Mouse (Mus musculus): ENCODE measurements around the gene Pus10. TPM values are rescaled to one million over a fixed set of nuclear protein-coding genes. Genes with fewer than 3 reads are reported as not detected.

Pus10 gene
- polyA plus RNA-seq, 1 experiment, result 2.0 TPM

DNA sequence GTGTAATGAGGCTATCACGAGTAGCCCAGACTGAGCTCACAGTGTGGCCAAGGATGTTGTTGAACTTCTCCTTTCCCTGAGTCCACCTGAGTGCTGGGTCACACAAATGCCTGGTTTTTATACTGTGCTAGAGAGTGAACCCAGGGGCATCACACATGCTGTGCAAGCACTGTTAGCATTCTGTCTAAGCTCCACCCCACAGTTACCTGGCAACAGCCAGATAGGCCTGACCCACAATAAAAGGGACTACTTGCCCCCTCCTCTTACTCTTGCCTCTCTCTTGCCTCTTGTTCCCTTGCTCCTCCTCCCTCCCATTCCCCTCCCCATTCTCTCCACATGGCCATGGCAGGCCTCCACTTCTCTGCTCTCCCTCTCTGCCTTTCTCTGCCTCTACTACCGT is 56.9 kb downstream of the Pus10 start:
- Histone ChIP-seq H3K27me3 (replicated peaks) (no peaks in the 10 kb centered on the region), H3K9me3 (no peaks in the 10 kb centered on the region), H3K4me3 (replicated peaks) (no peak overlapping the region), H3K36me3 (replicated peaks; ENCODE audit: low read length) (peaks cover 99% of the 10 kb centered on the region), H3K4me1 (peaks cover 7% of the 10 kb centered on the region; the same call in 1 of the 2 replicates)
- TF ChIP-seq GATA1 (IDR thresholded peaks at IDR 0.05; ENCODE audit: borderline replicate concordance, low read length), result no peak
- TF ChIP-seq FLI1 (IDR thresholded peaks at IDR 0.05; ENCODE audit: low read length), result no peak

DNA sequence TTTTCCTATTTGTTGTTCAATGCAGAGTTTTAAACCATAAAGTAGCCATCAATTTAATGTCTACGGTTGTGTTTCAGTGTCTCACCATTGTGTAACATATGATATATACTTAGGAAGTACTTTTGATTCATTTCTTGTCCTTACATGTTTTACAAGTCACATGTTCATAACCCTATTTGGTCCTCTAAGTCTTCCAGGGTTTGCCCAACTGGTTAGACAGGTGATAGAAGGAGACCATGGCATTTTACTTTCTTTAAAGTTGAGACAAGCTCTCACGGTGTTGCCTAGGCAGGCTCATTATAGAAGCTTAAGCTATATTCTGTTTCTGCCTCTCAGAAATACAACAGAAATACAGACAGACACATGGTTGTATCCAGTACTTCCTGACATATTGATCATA is 60.4 kb downstream of the Pus10 start:
- Histone ChIP-seq H3K36me3 (replicated peaks; ENCODE audit: low read length) (peaks cover 97% of the 10 kb centered on the region), H3K4me1 (0 out of 2 replicates have a peak, but pooled peaks cover 3% of the 10 kb centered on the region), H3K27me3 (replicated peaks) (no peaks in the 10 kb centered on the region), H3K9me3 (no peaks in the 10 kb centered on the region), H3K4me3 (replicated peaks) (no peak overlapping the region)
- TF ChIP-seq GATA1 (IDR thresholded peaks at IDR 0.05; ENCODE audit: borderline replicate concordance, low read length), result no peak
- no peak for TF ChIP-seq FLI1 (IDR thresholded peaks at IDR 0.05; ENCODE audit: low read length)

DNA sequence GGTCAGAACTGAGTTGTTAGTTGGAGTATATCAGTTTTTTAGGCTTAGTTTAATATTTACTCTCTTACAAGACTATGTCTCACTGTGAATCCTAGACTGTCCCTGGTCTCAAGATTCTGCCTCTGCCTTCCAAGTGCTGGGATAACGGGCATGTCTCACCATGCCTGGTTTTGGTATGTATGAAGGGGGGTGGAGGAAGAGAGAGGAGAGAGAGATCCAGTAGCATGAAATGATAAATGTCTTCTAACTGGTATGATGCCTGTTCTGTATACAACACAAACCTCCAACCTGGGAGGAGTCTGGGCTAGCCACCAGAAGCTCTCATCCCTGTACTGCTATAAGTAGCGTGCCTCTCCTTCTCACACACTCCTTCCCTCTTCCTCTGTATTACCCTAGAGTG is 61.0 kb downstream of the Pus10 start:
- TF ChIP-seq FLI1 (IDR thresholded peaks at IDR 0.05; ENCODE audit: low read length), result no peak
- no peak for TF ChIP-seq GATA1 (IDR thresholded peaks at IDR 0.05; ENCODE audit: borderline replicate concordance, low read length)
- H3K36me3 ChIP-seq (replicated peaks; ENCODE audit: low read length), result peaks cover 97% of the 10 kb centered on the region
- 0 out of 2 replicates have a peak, but pooled peaks cover 3% of the 10 kb centered on the region for H3K4me1 ChIP-seq
- H3K9me3 ChIP-seq, result no peaks in the 10 kb centered on the region
- H3K27me3 ChIP-seq (replicated peaks), result no peaks in the 10 kb centered on the region
- no peak overlapping the region for H3K4me3 ChIP-seq (replicated peaks)

DNA sequence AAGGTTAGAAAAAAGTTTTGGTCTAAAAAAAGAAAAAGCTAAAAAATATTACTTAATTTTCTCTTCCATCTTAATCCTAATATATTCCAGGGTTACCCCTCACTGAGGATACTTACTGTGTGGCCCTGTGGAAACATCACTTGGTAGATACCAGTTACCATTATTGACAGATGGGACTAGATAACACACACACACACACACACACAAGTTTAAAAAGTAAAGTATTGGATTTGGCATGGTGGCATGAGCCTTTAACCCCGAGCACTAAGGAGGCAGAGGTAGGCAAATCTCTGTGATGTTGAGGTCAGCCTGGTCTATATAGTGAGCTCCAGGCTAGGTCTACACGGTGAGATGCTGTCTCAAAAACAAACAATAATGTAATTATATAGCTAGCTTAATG is 62.7 kb downstream of the Pus10 start:
- peaks cover 96% of the 10 kb centered on the region for H3K36me3 ChIP-seq (replicated peaks; ENCODE audit: low read length)
- H3K4me1 ChIP-seq, result 0 out of 2 replicates have a peak, but pooled peaks cover 3% of the 10 kb centered on the region

DNA sequence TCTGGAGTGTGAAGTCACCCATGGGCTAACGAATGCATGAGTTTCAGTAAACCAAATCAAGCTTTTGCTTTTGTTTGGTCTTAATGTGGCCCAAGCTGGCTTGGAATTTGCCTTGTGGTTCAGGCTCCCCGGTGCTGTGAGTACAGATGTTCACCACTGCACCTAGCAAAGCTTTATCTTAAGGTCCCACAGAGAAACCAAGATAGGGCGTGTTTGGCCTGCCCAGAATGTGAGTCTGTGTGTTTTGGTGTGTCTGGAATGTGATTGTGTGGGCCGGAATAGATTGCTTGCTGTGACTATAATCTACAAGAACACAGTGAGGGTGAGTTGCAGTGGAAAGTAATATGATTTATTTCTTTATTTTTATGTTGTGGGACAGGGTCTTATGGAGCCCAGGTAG is 64.6 kb downstream of the Pus10 start:
- no peak for TF ChIP-seq FLI1 (IDR thresholded peaks at IDR 0.05; ENCODE audit: low read length)
- no peak for TF ChIP-seq GATA1 (IDR thresholded peaks at IDR 0.05; ENCODE audit: borderline replicate concordance, low read length)
- H3K36me3 ChIP-seq (replicated peaks; ENCODE audit: low read length), result peaks cover 93% of the 10 kb centered on the region

More for the DNA sequence above, 62.7 kb downstream of the Pus10 start:
- H3K4me3 ChIP-seq (replicated peaks), result no peak overlapping the region
- no peaks in the 10 kb centered on the region for H3K27me3 ChIP-seq (replicated peaks)
- no peak for TF ChIP-seq GATA1 (IDR thresholded peaks at IDR 0.05; ENCODE audit: borderline replicate concordance, low read length)
- no peak for TF ChIP-seq FLI1 (IDR thresholded peaks at IDR 0.05; ENCODE audit: low read length)
- H3K9me3 ChIP-seq, result no peaks in the 10 kb centered on the region

DNA sequence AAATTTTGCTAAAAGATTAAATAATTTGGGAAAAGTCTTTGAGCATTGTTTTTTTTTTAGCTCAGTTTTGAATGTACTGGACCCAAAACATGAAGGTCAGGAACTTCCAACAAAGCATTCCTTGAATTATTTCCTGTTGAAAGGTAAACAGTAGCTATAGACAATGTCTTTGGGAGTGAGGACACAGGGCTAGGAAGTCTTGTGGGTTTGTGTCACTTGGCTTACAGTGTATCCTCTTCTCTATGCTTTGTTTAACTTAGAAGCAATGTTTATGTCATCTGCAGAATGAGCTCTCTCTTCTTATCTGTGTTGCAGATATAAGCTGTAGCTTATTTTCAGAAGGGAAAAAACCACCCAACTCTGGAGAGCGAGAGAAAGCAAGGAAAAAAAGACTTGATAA is 67.4 kb downstream of the Pus10 start:
- TF ChIP-seq GATA1 (IDR thresholded peaks at IDR 0.05; ENCODE audit: borderline replicate concordance, low read length) (no peak), FLI1 (IDR thresholded peaks at IDR 0.05; ENCODE audit: low read length) (no peak)
- Histone ChIP-seq H3K36me3 (replicated peaks; ENCODE audit: low read length) (peaks cover 66% of the 10 kb centered on the region), H3K4me1 (0 out of 2 replicates have a peak, but pooled peaks cover 3% of the 10 kb centered on the region), H3K4me3 (replicated peaks) (no peak overlapping the region), H3K27me3 (replicated peaks) (no peaks in the 10 kb centered on the region), H3K9me3 (no peaks in the 10 kb centered on the region)

More for the DNA sequence above, 64.6 kb downstream of the Pus10 start:
- 0 out of 2 replicates have a peak, but pooled peaks cover 6% of the 10 kb centered on the region for H3K4me1 ChIP-seq
- no peaks in the 10 kb centered on the region for H3K9me3 ChIP-seq
- no peaks in the 10 kb centered on the region for H3K27me3 ChIP-seq (replicated peaks)
- no peak overlapping the region for H3K4me3 ChIP-seq (replicated peaks)

DNA sequence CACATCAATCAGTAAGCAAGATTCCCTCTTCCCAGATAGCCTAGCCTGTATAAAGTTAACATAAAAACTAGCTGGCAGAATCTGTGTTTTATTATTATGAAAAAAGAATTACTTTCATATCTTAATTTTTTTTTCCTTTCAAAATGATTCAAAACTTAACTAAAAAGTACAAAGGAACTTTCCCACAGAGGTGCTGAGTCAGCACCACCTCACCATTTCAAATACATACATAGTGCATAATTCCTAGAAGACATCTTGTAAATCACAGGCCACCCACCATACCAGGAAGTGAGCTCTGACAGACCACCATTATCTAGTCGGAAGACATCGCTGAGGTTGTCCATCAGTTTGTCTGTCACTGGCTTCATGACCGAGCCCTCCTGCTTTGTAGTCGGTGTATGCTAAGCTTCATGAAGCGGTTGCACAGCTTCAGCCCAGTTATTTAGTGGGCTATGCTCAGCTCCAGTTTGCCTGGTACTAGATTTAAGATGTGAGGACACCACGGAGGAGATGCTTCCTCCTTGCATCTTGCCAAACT is 69.3 kb downstream of the Pus10 start:
- peaks cover 47% of the 10 kb centered on the region for H3K36me3 ChIP-seq (replicated peaks; ENCODE audit: low read length)
- no peaks in the 10 kb centered on the region for H3K27me3 ChIP-seq (replicated peaks)
- H3K4me3 ChIP-seq (replicated peaks), result no peak overlapping the region
- H3K9me3 ChIP-seq, result no peaks in the 10 kb centered on the region
- TF ChIP-seq GATA1 (IDR thresholded peaks at IDR 0.05; ENCODE audit: borderline replicate concordance, low read length) (no peak), FLI1 (IDR thresholded peaks at IDR 0.05; ENCODE audit: low read length) (no peak)
- 0 out of 2 replicates have a peak, but pooled peaks cover 3% of the 10 kb centered on the region for H3K4me1 ChIP-seq

DNA sequence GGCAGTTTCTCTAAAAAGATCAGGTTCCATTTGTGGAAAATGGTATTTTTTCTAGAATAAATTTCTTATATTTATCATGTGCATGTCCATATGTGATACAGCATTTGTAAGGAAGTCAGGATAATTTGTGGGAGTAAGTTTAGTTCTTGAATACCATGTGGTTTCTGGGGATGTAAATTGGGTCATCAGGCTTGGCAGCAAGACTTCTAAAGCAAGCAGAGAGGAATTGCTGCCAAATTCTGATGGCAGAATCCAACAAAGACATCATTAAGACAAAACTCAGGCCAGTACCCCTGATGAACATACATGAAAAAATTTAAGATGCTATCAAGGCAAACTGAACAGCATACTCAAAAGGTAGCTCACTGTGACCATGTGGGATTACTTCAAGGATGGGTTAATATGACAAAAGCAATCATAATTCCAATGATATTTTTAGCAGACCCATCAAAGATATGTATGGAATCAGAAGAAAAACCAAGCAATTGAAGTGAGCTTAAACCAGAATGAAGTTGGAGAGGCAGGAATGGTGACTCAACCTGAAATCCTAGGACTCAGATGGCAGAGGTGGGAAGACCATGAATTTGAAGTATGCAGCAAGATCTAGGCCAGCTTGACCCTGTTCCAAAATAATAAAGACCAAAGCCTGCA is 70.5 kb downstream of the Pus10 start:
- Histone ChIP-seq H3K36me3 (replicated peaks; ENCODE audit: low read length) (peaks cover 41% of the 10 kb centered on the region), H3K4me3 (replicated peaks) (no peak overlapping the region), H3K9me3 (no peaks in the 10 kb centered on the region), H3K4me1 (0 out of 2 replicates have a peak, but pooled peaks cover 4% of the 10 kb centered on the region), H3K27me3 (replicated peaks) (no peaks in the 10 kb centered on the region)
- TF ChIP-seq GATA1 (IDR thresholded peaks at IDR 0.05; ENCODE audit: borderline replicate concordance, low read length) (no peak), FLI1 (IDR thresholded peaks at IDR 0.05; ENCODE audit: low read length) (no peak)

DNA sequence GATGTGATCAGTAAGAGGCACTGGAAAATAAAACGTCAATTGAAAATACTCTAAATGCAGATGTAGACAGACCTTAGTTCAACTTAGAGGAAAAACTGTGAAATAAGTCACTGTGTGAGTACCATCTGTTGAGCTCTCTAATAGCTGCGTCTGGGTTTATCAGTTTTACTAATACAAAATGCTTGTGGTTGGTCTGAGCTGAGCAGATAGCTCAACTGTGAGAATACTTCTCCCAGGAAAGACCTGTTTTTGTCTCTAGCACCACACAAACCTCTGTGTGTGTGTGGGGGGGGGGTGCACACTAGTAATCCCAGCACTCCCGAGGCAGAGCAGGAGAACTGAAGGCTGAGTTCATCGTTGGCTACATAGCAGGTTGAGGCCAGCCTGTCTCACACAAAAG is 75.4 kb downstream of the Pus10 start:
- TF ChIP-seq GATA1 (IDR thresholded peaks at IDR 0.05; ENCODE audit: borderline replicate concordance, low read length) (no peak), FLI1 (IDR thresholded peaks at IDR 0.05; ENCODE audit: low read length) (no peak)
- H3K4me3 ChIP-seq (replicated peaks), result no peak overlapping the region
- H3K36me3 ChIP-seq (replicated peaks; ENCODE audit: low read length), result peaks cover 17% of the 10 kb centered on the region
- no peaks in the 10 kb centered on the region for H3K9me3 ChIP-seq
- H3K27me3 ChIP-seq (replicated peaks), result no peaks in the 10 kb centered on the region
- H3K4me1 ChIP-seq, result 0 out of 2 replicates have a peak, but pooled peaks cover 5% of the 10 kb centered on the region

DNA sequence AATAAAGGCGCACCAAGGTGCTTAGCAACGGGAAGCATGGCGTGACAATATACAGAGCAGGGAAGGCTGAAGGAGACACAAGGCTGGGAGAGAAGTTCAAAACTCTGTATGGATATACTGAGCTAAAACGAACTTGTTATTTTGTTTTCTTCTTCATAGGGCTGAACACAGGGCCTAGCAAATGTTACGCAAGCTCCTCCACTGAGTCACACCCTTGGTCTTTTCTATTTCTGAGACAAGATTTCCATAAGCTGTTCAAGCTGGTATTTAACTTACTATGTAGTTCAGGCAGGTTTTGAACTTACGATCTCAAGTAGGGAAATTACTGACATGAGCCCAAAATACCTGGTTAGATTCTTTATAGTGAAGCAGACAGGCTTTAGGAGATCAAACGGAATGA is 75.9 kb downstream of the Pus10 start:
- Histone ChIP-seq H3K4me1 (0 out of 2 replicates have a peak, but pooled peaks cover 5% of the 10 kb centered on the region), H3K36me3 (replicated peaks; ENCODE audit: low read length) (peaks cover 17% of the 10 kb centered on the region), H3K9me3 (no peaks in the 10 kb centered on the region), H3K4me3 (replicated peaks) (no peak overlapping the region), H3K27me3 (replicated peaks) (no peaks in the 10 kb centered on the region)
- TF ChIP-seq FLI1 (IDR thresholded peaks at IDR 0.05; ENCODE audit: low read length), result no peak
- TF ChIP-seq GATA1 (IDR thresholded peaks at IDR 0.05; ENCODE audit: borderline replicate concordance, low read length), result no peak

Measured in megakaryocyte, embryonic 14.5 days (primary cell).